Mouse (Mus musculus): Measurements from ENCODE around the gene Pde4dip. TPM values are rescaled to one million over a fixed set of nuclear protein-coding genes. Genes with fewer than 3 reads are reported as not detected.

Gene Pde4dip
- polyA plus RNA-seq, 2 experiments: 4.0 to 6.7 TPM

- TF ChIP-seq CTCF (IDR thresholded peaks at IDR 0.05; ENCODE audit: low read depth): no peak
- no peak overlapping the region for H3K4me3 ChIP-seq (ENCODE audit: insufficient read depth in 1 of 2, low read depth in 2 of 2, low read length in 2 of 2)
- WGBS (ENCODE audit: insufficient replicate concordance): 42% methylated on average over 1 of the region's 1 CpGs
- H3K4me2 ChIP-seq (ENCODE audit: low read depth): peak overlapping the region; percentile 22; the same call in 1 of the 2 replicates
- DNase-seq (ENCODE audit: low read depth in 3 of 3, low spot score in 3 of 3): peak in 2 of 3 experiments; percentile 10 to 14
- no peaks in the 10 kb centered on the region for H3K36me3 ChIP-seq (replicated peaks; ENCODE audit: control insufficient read depth, insufficient read depth, low read depth)
- 0 out of 4 replicates have a peak, but pooled peaks cover 0 to 2% of the 10 kb centered on the region in 2 experiments for H3K4me1 ChIP-seq (replicated peaks; ENCODE audit: control insufficient read depth in 2 of 2, insufficient read depth in 2 of 2, low read length in 1 of 2)
- no peak for ATAC-seq (ENCODE audit: insufficient read depth)
- H3K27ac ChIP-seq: no peak overlapping the region; the same call in 1 of the 2 replicates
- no peaks in the 10 kb centered on the region for H3K9me3 ChIP-seq (ENCODE audit: control insufficient read depth, low read length)
- peaks cover 5% of the 10 kb centered on the region for H3K27me3 ChIP-seq (ENCODE audit: control insufficient read depth, insufficient read depth, low read length)
- no peak overlapping the region for H3K9ac ChIP-seq (replicated peaks)
Observed at GRCm38 (mm10) chr3:97818383-97818982, 70.0 kb downstream of the Pde4dip start.

GRCm38 (mm10) chr3:97811651-97812399 is 76.7 kb downstream of the Pde4dip start:
- no peak overlapping the region for H3K27ac ChIP-seq
- H3K36me3 ChIP-seq (replicated peaks; ENCODE audit: control insufficient read depth, insufficient read depth, low read depth): no peaks in the 10 kb centered on the region
- H3K9ac ChIP-seq (replicated peaks): no peak overlapping the region
- DNase-seq (ENCODE audit: low read depth in 3 of 3, low spot score in 3 of 3): no peak
- TF ChIP-seq EP300 (IDR thresholded peaks at IDR 0.05; ENCODE audit: low read depth): no peak
- TF ChIP-seq CTCF (IDR thresholded peaks at IDR 0.05; ENCODE audit: low read depth): no peak
- no peaks in the 10 kb centered on the region for H3K9me3 ChIP-seq (ENCODE audit: control insufficient read depth, low read length)
- no peaks in the 10 kb centered on the region for H3K27me3 ChIP-seq (ENCODE audit: control insufficient read depth, insufficient read depth, low read length)
- H3K4me1 ChIP-seq (replicated peaks; ENCODE audit: control insufficient read depth in 2 of 2, insufficient read depth in 2 of 2, low read length in 1 of 2): peaks cover 0 to 7% of the 10 kb centered on the region in 2 experiments; a peak in 2 of 4 replicates
- H3K4me3 ChIP-seq (ENCODE audit: insufficient read depth in 1 of 2, low read depth in 2 of 2, low read length in 2 of 2): no peak overlapping the region
- no peak for ATAC-seq (ENCODE audit: insufficient read depth)
- H3K4me2 ChIP-seq (ENCODE audit: low read depth): no peak overlapping the region
- 36% methylated on average over 7 of the region's 7 CpGs for WGBS (ENCODE audit: insufficient replicate concordance)

- TF ChIP-seq EP300 (IDR thresholded peaks at IDR 0.05; ENCODE audit: low read depth) (no peak), CTCF (IDR thresholded peaks at IDR 0.05; ENCODE audit: low read depth) (no peak)
- Histone ChIP-seq H3K4me2 (ENCODE audit: low read depth) (no peak overlapping the region), H3K27me3 (ENCODE audit: control insufficient read depth, insufficient read depth, low read length) (no peaks in the 10 kb centered on the region), H3K9ac (replicated peaks) (no peak overlapping the region), H3K4me1 (replicated peaks; ENCODE audit: control insufficient read depth in 2 of 2, insufficient read depth in 2 of 2, low read length in 1 of 2) (peaks cover 0 to 7% of the 10 kb centered on the region in 2 experiments; a peak in 2 of 4 replicates), H3K27ac (no peak overlapping the region), H3K9me3 (ENCODE audit: control insufficient read depth, low read length) (no peaks in the 10 kb centered on the region), H3K4me3 (ENCODE audit: insufficient read depth in 1 of 2, low read depth in 2 of 2, low read length in 2 of 2) (no peak overlapping the region), H3K36me3 (replicated peaks; ENCODE audit: control insufficient read depth, insufficient read depth, low read depth) (no peaks in the 10 kb centered on the region)
- ATAC-seq (ENCODE audit: insufficient read depth) (no peak), DNase-seq (ENCODE audit: low read depth in 3 of 3, low spot score in 3 of 3) (no peak)
- WGBS (ENCODE audit: insufficient replicate concordance): 14% methylated on average over 6 of the region's 6 CpGs
Observed at GRCm38 (mm10) chr3:97811158-97811557, 77.3 kb downstream of the Pde4dip start.

DNA sequence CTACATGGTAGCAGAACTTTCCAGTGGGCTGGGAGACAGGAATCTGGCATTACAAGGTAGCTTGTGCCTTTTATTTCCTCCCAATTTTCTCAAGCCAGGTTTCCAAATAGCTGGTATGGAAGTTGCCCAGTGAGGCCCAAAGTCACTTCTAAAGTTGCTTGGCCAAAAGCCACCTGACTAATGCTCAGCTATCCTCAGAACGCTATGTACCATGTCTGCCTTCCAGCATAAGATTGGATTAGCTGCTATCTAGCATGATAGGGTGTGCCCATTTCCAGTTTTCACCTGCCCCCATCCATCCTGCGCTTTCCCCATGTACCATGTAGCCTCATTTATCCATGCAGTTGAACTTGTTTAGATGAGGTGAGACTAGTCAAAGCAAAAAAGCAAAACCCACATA is 78.2 kb downstream of the Pde4dip start:
- no peak overlapping the region for H3K4me3 ChIP-seq (ENCODE audit: insufficient read depth in 1 of 2, low read depth in 2 of 2, low read length in 2 of 2)
- ATAC-seq (ENCODE audit: insufficient read depth): no peak
- H3K9me3 ChIP-seq (ENCODE audit: control insufficient read depth, low read length): no peaks in the 10 kb centered on the region
- no peak overlapping the region for H3K4me2 ChIP-seq (ENCODE audit: low read depth)
- H3K36me3 ChIP-seq (replicated peaks; ENCODE audit: control insufficient read depth, insufficient read depth, low read depth): no peaks in the 10 kb centered on the region
- H3K27me3 ChIP-seq (ENCODE audit: control insufficient read depth, insufficient read depth, low read length): no peaks in the 10 kb centered on the region
- TF ChIP-seq EP300 (IDR thresholded peaks at IDR 0.05; ENCODE audit: low read depth): no peak
- TF ChIP-seq CTCF (IDR thresholded peaks at IDR 0.05; ENCODE audit: low read depth): no peak
- H3K4me1 ChIP-seq (replicated peaks; ENCODE audit: control insufficient read depth in 2 of 2, insufficient read depth in 2 of 2, low read length in 1 of 2): peaks cover 0 to 7% of the 10 kb centered on the region in 2 experiments; a peak in 2 of 4 replicates
- no peak overlapping the region for H3K27ac ChIP-seq
- no peak for DNase-seq (ENCODE audit: low read depth in 3 of 3, low spot score in 3 of 3)
- WGBS (ENCODE audit: insufficient replicate concordance): 65% methylated on average over 2 of the region's 2 CpGs
- H3K9ac ChIP-seq (replicated peaks): no peak overlapping the region

GRCm38 (mm10) chr3:97805559-97805958 is 82.9 kb downstream of the Pde4dip start:
- no peak for ATAC-seq (ENCODE audit: insufficient read depth)
- 65% methylated on average over 2 of the region's 2 CpGs for WGBS (ENCODE audit: insufficient replicate concordance)

More at GRCm38 (mm10) chr3:97805559-97805958, 82.9 kb downstream of the Pde4dip start:
- no peak for TF ChIP-seq EP300 (IDR thresholded peaks at IDR 0.05; ENCODE audit: low read depth)
- no peak for TF ChIP-seq CTCF (IDR thresholded peaks at IDR 0.05; ENCODE audit: low read depth)
- no peak overlapping the region for H3K9ac ChIP-seq (replicated peaks)
- no peaks in the 10 kb centered on the region for H3K36me3 ChIP-seq (replicated peaks; ENCODE audit: control insufficient read depth, insufficient read depth, low read depth)
- no peak overlapping the region for H3K27ac ChIP-seq
- no peaks in the 10 kb centered on the region for H3K9me3 ChIP-seq (ENCODE audit: control insufficient read depth, low read length)
- no peak for DNase-seq (ENCODE audit: low read depth in 3 of 3, low spot score in 3 of 3)
- H3K4me1 ChIP-seq (replicated peaks; ENCODE audit: control insufficient read depth in 2 of 2, insufficient read depth in 2 of 2, low read length in 1 of 2): no peaks in the 10 kb centered on the region
- no peaks in the 10 kb centered on the region for H3K27me3 ChIP-seq (ENCODE audit: control insufficient read depth, insufficient read depth, low read length)
- no peak overlapping the region for H3K4me3 ChIP-seq (ENCODE audit: insufficient read depth in 1 of 2, low read depth in 2 of 2, low read length in 2 of 2)
- no peak overlapping the region for H3K4me2 ChIP-seq (ENCODE audit: low read depth)
